Mouse (Mus musculus) CH12.LX (cell line): ENCODE results near the gene Lrrc4b. TPM values are rescaled to one million over a fixed set of nuclear protein-coding genes. Genes with fewer than 3 reads are reported as not detected.

ENCODE experiments used
- DNase-seq: peaks from one replicate; pipeline ENCODE4 v3.0.0-alpha.2; 2013; ENCODE audit errors: extremely low read depth
- H3K27ac ChIP-seq: 2 replicates; pipeline ENCODE4 v1.5.1; 2012; ENCODE audit warnings: low read depth, mild to moderate bottlenecking, control low read depth, moderate library complexity; ENCODE audit not compliant: insufficient read depth
- H3K27me3 ChIP-seq: replicated peaks from 2 replicates; pipeline ENCODE3; 2012; ENCODE audit warnings: inconsistent platforms
- H3K36me3 ChIP-seq, 2 experiments: replicated peaks in 1 of 2; 2 replicates each; pipeline versions ENCODE3 to v1.6.1; 2012; ENCODE audit warnings: inconsistent platforms in 1 of 2, low read length in 1 of 2, mild to moderate bottlenecking in 1 of 2, mixed read lengths in 1 of 2, moderate library complexity in 1 of 2; ENCODE audit not compliant: control insufficient read depth in 1 of 2, insufficient read depth in 1 of 2
- H3K4me1 ChIP-seq, 2 experiments: 2 replicates each; pipeline ENCODE4 v1.6.1; 2012; ENCODE audit warnings: inconsistent platforms in 1 of 2, moderate library complexity in 1 of 2; ENCODE audit not compliant: insufficient read depth in 2 of 2, control insufficient read depth in 1 of 2
- H3K4me2 ChIP-seq: 2 replicates; pipeline ENCODE4 v1.6.1; 2012; ENCODE audit warnings: low read depth, mild to moderate bottlenecking, control low read depth; ENCODE audit not compliant: poor library complexity, insufficient read depth, severe bottlenecking
- H3K4me3 ChIP-seq, 3 experiments: fragments of 150-350 bp in 1 of 3; sonication (generic) in 1 of 3; replicated peaks in 1 of 3; 2 replicates each; pipeline versions ENCODE3 to v1.5.1; 2011 to 2012; ENCODE audit warnings: low read depth in 2 of 3, low read length in 2 of 3, mild to moderate bottlenecking in 2 of 3, moderate library complexity in 2 of 3, control low read depth in 1 of 3, improper control_type of control experiment in 1 of 3, inconsistent platforms in 1 of 3, mixed read lengths in 1 of 3; ENCODE audit not compliant: poor library complexity in 1 of 3
- H3K79me2 ChIP-seq: replicated peaks from 2 replicates; pipeline ENCODE4 v1.6.1; 2012; ENCODE audit warnings: mild to moderate bottlenecking, moderate library complexity; ENCODE audit not compliant: control insufficient read depth, poor library complexity, insufficient read depth, severe bottlenecking; ENCODE audit errors: extremely low read depth
- H3K9ac ChIP-seq: 2 replicates; pipeline ENCODE4 v1.6.1; 2012; ENCODE audit warnings: low read depth, mild to moderate bottlenecking, control low read depth, moderate library complexity; ENCODE audit not compliant: insufficient read depth
- H3K9me3 ChIP-seq: replicated peaks from 2 replicates; pipeline ENCODE3; 2012; ENCODE audit warnings: low read length, inconsistent platforms, mixed read lengths
- CHD2 ChIP-seq: IDR thresholded peaks from 2 replicates; pipeline ENCODE4 v1.6.1; 2011; ENCODE audit warnings: low read length, improper control_type of control experiment
- CTCF ChIP-seq, 2 experiments: IDR thresholded peaks in 1 of 2; conservative IDR thresholded peaks in 1 of 2; 2 replicates each; pipeline ENCODE4 v1.5.1; 2011 to 2012; ENCODE audit warnings: low read depth in 2 of 2, low read length in 2 of 2, improper control_type of control experiment in 1 of 2, inconsistent platforms in 1 of 2, mild to moderate bottlenecking in 1 of 2, moderate library complexity in 1 of 2
- ETS1 ChIP-seq: conservative IDR thresholded peaks from 2 replicates; pipeline ENCODE4 v1.6.1; 2012; ENCODE audit warnings: low read depth, mild to moderate bottlenecking, inconsistent platforms, low read length, improper control_type of control experiment, moderate library complexity
- GABPA ChIP-seq: IDR thresholded peaks from 2 replicates; pipeline ENCODE4 v1.6.1; 2012; ENCODE audit warnings: low read depth, low read length, improper control_type of control experiment, inconsistent platforms; ENCODE audit not compliant: insufficient replicate concordance
- IRF4 ChIP-seq: IDR thresholded peaks from 2 replicates; pipeline ENCODE4 v1.6.1; 2014; ENCODE audit warnings: low read depth, mild to moderate bottlenecking, inconsistent platforms, low read length, improper control_type of control experiment
- KAT2A ChIP-seq: IDR thresholded peaks from 2 replicates; pipeline ENCODE4 v1.6.1; 2012; ENCODE audit warnings: low read length, improper control_type of control experiment, inconsistent platforms; ENCODE audit not compliant: insufficient replicate concordance
- MAZ ChIP-seq: IDR thresholded peaks from 2 replicates; pipeline ENCODE4 v1.6.1; 2012; ENCODE audit warnings: low read depth, mild to moderate bottlenecking, inconsistent platforms, low read length, improper control_type of control experiment, moderate library complexity
- MEF2A ChIP-seq: IDR thresholded peaks from 2 replicates; pipeline ENCODE4 v1.6.1; 2014; ENCODE audit warnings: low read depth, mild to moderate bottlenecking, inconsistent platforms, low read length, improper control_type of control experiment, borderline replicate concordance
- NRF1 ChIP-seq: IDR thresholded peaks from 2 replicates; pipeline ENCODE4 v1.6.1; 2014; ENCODE audit warnings: low read depth, mild to moderate bottlenecking, inconsistent platforms, low read length, improper control_type of control experiment, moderate library complexity
- POLR2AphosphoS2 ChIP-seq: IDR thresholded peaks from 2 replicates; pipeline ENCODE4 v1.6.1; 2011; ENCODE audit warnings: low read depth, low read length, improper control_type of control experiment
- SMC3 ChIP-seq: IDR thresholded peaks from 2 replicates; pipeline ENCODE4 v1.6.1; 2011; ENCODE audit warnings: low read depth, low read length, improper control_type of control experiment
- UBTF ChIP-seq: IDR thresholded peaks from 2 replicates; pipeline ENCODE4 v1.6.1; 2012; ENCODE audit warnings: low read depth, mild to moderate bottlenecking, inconsistent platforms, low read length, improper control_type of control experiment, moderate library complexity
- USF2 ChIP-seq: conservative IDR thresholded peaks from 2 replicates; pipeline ENCODE4 v1.6.1; 2011; ENCODE audit warnings: low read depth, low read length, improper control_type of control experiment
- ZKSCAN1 ChIP-seq: IDR thresholded peaks from 2 replicates; pipeline ENCODE4 v1.6.1; 2012; ENCODE audit warnings: low read depth, inconsistent platforms, low read length, improper control_type of control experiment, borderline replicate concordance
- ZMIZ1 ChIP-seq: IDR thresholded peaks from 2 replicates; pipeline ENCODE4 v1.6.1; 2012; ENCODE audit warnings: low read depth, mild to moderate bottlenecking, inconsistent platforms, low read length, improper control_type of control experiment
- dilution Hi-C: fragments of 300-500 bp; cut with MboI; formaldehyde crosslinking; loops from 2 replicates; pipeline ENCODE4 v1.14.3; 2020; ENCODE audit warnings: low sequenced_read_pairs; ENCODE audit not compliant: extremely low pct_unique_long_range_greater_than_20kb, extremely low pct_ligation_motif_present
- in situ Hi-C: fragments of 300-500 bp; cut with MboI; formaldehyde crosslinking; loops from 3 replicates; pipeline ENCODE4 v1.14.3; 2019; ENCODE audit warnings: low sequenced_read_pairs, low pct_ligation_motif_present, low pct_unique_long_range_greater_than_20kb, mixed read lengths
- polyA plus RNA-seq: library from polyadenylated mRNA; unstranded; fragments of >175 nt; gene quantifications from 2 replicates; pipeline ENCODE4 v1.2.1, GENCODE M21; 2012; ENCODE audit warnings: low read depth; ENCODE audit not compliant: insufficient read length
- total RNA-seq, 2 experiments: library from RNA; depleted of rRNA; stranded (reverse); fragments of 300-350 nt in 1 of 2; fragments of >200 nt in 1 of 2; gene quantifications; 2 replicates each; pipeline ENCODE4 v1.2.3; 2012 to 2014

Gene Lrrc4b
- total and polyA plus RNA-seq, 3 experiments = 0.04 TPM; not detected in 2

- in situ Hi-C loops = loop anchor here (10.0 kb wide), 1 partner anchor 103 kb away; the partner anchor contains the start of genes 1700008O03Rik and Syt3
- DNase-seq = no peak
Observed at GRCm38 (mm10) chr7:44487936-44488335, 59.1 kb downstream of the Lrrc4b start.

GRCm38 (mm10) chr7:44488545-44488944 is 59.7 kb downstream of the Lrrc4b start:
- Histone ChIP-seq H3K9me3 (no peaks in the 10 kb centered on the region), H3K4me2 (no peak overlapping the region), H3K9ac (no peak overlapping the region), H3K27ac (no peak overlapping the region), H3K4me3 (no peak overlapping the region), H3K4me1 (no peaks in the 10 kb centered on the region), H3K79me2 (no peaks in the 10 kb centered on the region), H3K27me3 (no peaks in the 10 kb centered on the region), H3K36me3 (peaks cover 32 to 75% of the 10 kb centered on the region in 2 experiments)
- TF ChIP-seq CHD2 (no peak), SMC3 (no peak), MAZ (no peak), CTCF (conservative IDR thresholded peaks at IDR 0.05 in 1 of 2, IDR thresholded peaks at IDR 0.05 in 1 of 2; ENCODE audit: low read depth in 2 of 2, low read length in 2 of 2) (no peak), MEF2A (no peak), UBTF (no peak), ZKSCAN1 (no peak), NRF1 (no peak), POLR2AphosphoS2 (no peak)
- no peak for DNase-seq
- dilution Hi-C loops (no loop called here), in situ Hi-C loops (loop anchor here (10.0 kb wide), 1 partner anchor 104 kb away; the partner anchor contains the start of genes 1700008O03Rik and Syt3)

More at GRCm38 (mm10) chr7:44487936-44488335, 59.1 kb downstream of the Lrrc4b start:
- Histone ChIP-seq H3K79me2 (no peaks in the 10 kb centered on the region), H3K27ac (no peak overlapping the region), H3K4me2 (no peak overlapping the region), H3K36me3 (peaks cover 29 to 69% of the 10 kb centered on the region in 2 experiments), H3K9me3 (no peaks in the 10 kb centered on the region), H3K4me3 (no peak overlapping the region), H3K4me1 (no peaks in the 10 kb centered on the region), H3K9ac (no peak overlapping the region), H3K27me3 (no peaks in the 10 kb centered on the region)
- dilution Hi-C loops = no loop called here
- TF ChIP-seq GABPA = no peak
- no peak for TF ChIP-seq ETS1
- no peak for TF ChIP-seq KAT2A
- TF ChIP-seq IRF4 = no peak
- TF ChIP-seq ZMIZ1 = no peak
- TF ChIP-seq USF2 = no peak
